Mouse (Mus musculus): ENCODE results near the gene Dock3. TPM values are rescaled to one million over a fixed set of nuclear protein-coding genes. Genes with fewer than 3 reads are reported as not detected.

Dock3 gene
- polyA plus RNA-seq, 1 experiment from 2014 or later: 9.1 TPM

DNA sequence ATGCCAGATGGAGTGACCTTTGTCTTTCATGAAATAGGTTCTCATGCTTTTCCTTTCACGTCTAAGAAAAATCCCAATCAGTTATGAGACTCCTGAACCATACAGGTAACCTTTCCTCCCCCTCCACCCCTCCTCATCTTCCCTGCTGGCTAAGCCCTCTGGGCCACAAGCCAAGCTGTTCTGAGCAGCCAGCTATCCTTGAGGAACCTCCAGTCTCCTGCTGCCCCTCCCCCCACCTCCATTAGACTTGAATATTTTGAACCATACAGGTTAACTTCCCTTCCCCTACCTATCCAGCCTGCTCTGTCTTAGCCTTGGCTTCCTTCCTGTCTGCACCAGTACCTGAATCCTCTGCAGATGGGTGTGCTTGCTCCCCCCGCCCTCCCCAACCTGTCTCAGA, 204.1 kb downstream of the Dock3 start:
- no peak for ATAC-seq
- 79% methylated on average over 2 of the region's 2 CpGs for WGBS
- no peak overlapping the region for H3K4me3 ChIP-seq (ENCODE audit: low read depth, low read length)
- no peaks in the 10 kb centered on the region for H3K27me3 ChIP-seq (replicated peaks; ENCODE audit: control insufficient read depth, insufficient read depth, low read length)
- DNase-seq (ENCODE audit: low spot score): peak; percentile 18
- no peak overlapping the region for H3K4me2 ChIP-seq (ENCODE audit: low read length)
- H3K27ac ChIP-seq (ENCODE audit: low read depth, low read length): no peak overlapping the region
- H3K36me3 ChIP-seq (ENCODE audit: control insufficient read depth, insufficient read depth, low read length): no peaks in the 10 kb centered on the region
- no peaks in the 10 kb centered on the region for H3K9me3 ChIP-seq (replicated peaks; ENCODE audit: control insufficient read depth, low read length)
- no peaks in the 10 kb centered on the region for H3K4me1 ChIP-seq (ENCODE audit: control insufficient read depth, insufficient read depth, low read length)
- H3K9ac ChIP-seq (ENCODE audit: low read length): no peak overlapping the region

GRCm38 (mm10) chr9:107009841-107010240, 221.9 kb downstream of the Dock3 start:
- H3K4me3 ChIP-seq (ENCODE audit: low read depth, low read length): no peak overlapping the region
- no peaks in the 10 kb centered on the region for H3K9me3 ChIP-seq (replicated peaks; ENCODE audit: control insufficient read depth, low read length)
- no peaks in the 10 kb centered on the region for H3K4me1 ChIP-seq (ENCODE audit: control insufficient read depth, insufficient read depth, low read length)
- no peaks in the 10 kb centered on the region for H3K36me3 ChIP-seq (ENCODE audit: control insufficient read depth, insufficient read depth, low read length)
- WGBS: 69% methylated on average over 4 of the region's 4 CpGs
- H3K27ac ChIP-seq (ENCODE audit: low read depth, low read length): no peak overlapping the region
- no peak overlapping the region for H3K4me2 ChIP-seq (ENCODE audit: low read length)
- peak; percentile 3 for DNase-seq (ENCODE audit: low spot score)
- no peaks in the 10 kb centered on the region for H3K27me3 ChIP-seq (replicated peaks; ENCODE audit: control insufficient read depth, insufficient read depth, low read length)
- H3K9ac ChIP-seq (ENCODE audit: low read length): no peak overlapping the region
- ATAC-seq: no peak

DNA sequence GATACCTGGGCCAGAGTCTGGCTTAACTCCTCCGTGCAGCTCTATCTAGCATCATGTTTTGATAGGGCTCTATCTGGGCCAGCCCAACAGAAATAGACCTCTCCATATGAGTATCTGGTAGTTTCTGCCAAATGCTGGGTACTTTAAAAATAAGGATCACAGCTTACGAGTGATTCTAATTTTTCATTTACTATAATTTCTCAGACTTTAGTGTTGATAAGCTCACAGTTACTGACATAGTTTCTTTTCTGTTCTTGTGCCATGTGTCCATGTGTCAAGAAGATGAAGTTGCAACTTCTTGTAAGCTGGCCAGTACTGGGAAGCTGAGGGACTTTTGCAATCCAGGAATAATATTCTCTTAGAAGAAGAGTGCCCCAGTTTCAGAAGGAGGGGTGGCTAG, 228.5 kb downstream of the Dock3 start:
- no peak for ATAC-seq
- WGBS: 97% methylated on average over 2 of the region's 2 CpGs
- no peaks in the 10 kb centered on the region for H3K27me3 ChIP-seq (replicated peaks; ENCODE audit: control insufficient read depth, insufficient read depth, low read length)
- H3K9me3 ChIP-seq (replicated peaks; ENCODE audit: control insufficient read depth, low read length): no peaks in the 10 kb centered on the region
- no peak overlapping the region for H3K4me3 ChIP-seq (ENCODE audit: low read depth, low read length)
- H3K27ac ChIP-seq (ENCODE audit: low read depth, low read length): no peak overlapping the region
- H3K4me2 ChIP-seq (ENCODE audit: low read length): no peak overlapping the region
- H3K9ac ChIP-seq (ENCODE audit: low read length): no peak overlapping the region
- H3K36me3 ChIP-seq (ENCODE audit: control insufficient read depth, insufficient read depth, low read length): no peaks in the 10 kb centered on the region
- no peaks in the 10 kb centered on the region for H3K4me1 ChIP-seq (ENCODE audit: control insufficient read depth, insufficient read depth, low read length)
- DNase-seq (ENCODE audit: low spot score): no peak

DNA sequence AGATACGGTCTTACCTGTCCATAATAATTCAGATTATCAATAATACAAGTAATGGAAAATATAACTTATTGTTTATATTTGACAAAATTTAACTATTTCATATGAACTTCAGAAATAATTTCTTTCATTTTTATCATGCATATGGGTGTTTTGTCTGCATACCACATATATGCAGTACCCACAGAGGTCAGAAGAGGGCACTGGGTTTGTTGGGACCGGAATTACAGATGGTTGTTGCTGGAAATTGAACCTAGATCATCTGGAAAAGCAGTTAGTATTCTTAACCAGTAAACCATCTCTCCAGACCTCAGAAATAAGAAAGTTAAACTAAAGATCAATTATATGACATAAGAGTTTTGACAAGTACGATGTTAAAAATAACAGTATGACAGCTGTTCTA, 261.0 kb downstream of the Dock3 start:
- H3K36me3 ChIP-seq (ENCODE audit: control insufficient read depth, insufficient read depth, low read length): peaks cover 9% of the 10 kb centered on the region; the same call in 1 of the 2 replicates
- H3K9ac ChIP-seq (ENCODE audit: low read length): no peak overlapping the region
- ATAC-seq (no peak), DNase-seq (ENCODE audit: low spot score) (peak; percentile 53)
- no peaks in the 10 kb centered on the region for H3K27me3 ChIP-seq (replicated peaks; ENCODE audit: control insufficient read depth, insufficient read depth, low read length)
- H3K27ac ChIP-seq (ENCODE audit: low read depth, low read length): no peak overlapping the region
- H3K4me3 ChIP-seq (ENCODE audit: low read depth, low read length): no peak overlapping the region
- no peaks in the 10 kb centered on the region for H3K9me3 ChIP-seq (replicated peaks; ENCODE audit: control insufficient read depth, low read length)
- H3K4me2 ChIP-seq (ENCODE audit: low read length): no peak overlapping the region
- 66% methylated on average over 3 of the region's 3 CpGs for WGBS
- no peaks in the 10 kb centered on the region for H3K4me1 ChIP-seq (ENCODE audit: control insufficient read depth, insufficient read depth, low read length)

DNA sequence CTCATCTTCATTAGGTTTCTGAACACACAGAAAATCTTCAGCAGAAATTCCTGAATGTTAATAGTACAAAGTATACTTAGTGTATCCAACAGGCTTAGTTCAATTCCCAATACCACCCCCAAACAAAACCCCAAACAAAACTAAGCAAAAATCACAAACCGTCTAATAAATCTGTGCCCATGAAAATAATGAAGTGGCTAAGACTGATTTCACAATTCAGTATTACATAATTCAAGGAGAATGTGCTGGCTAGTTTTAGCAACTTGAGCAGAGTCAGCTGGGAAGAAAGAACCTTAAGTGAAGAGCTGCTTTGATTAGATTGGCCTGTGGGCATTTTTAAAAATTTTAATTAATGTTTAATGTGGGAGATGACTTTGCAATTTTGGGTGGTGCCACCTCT, 273.3 kb downstream of the Dock3 start:
- 82% methylated on average over 1 of the region's 1 CpGs for WGBS
- DNase-seq (ENCODE audit: low spot score) (no peak), ATAC-seq (no peak)
- no peak overlapping the region for H3K4me2 ChIP-seq (ENCODE audit: low read length)
- no peak overlapping the region for H3K9ac ChIP-seq (ENCODE audit: low read length)
- H3K4me3 ChIP-seq (ENCODE audit: low read depth, low read length): no peak overlapping the region
- peaks cover 15% of the 10 kb centered on the region for H3K36me3 ChIP-seq (ENCODE audit: control insufficient read depth, insufficient read depth, low read length)
- no peak overlapping the region for H3K27ac ChIP-seq (ENCODE audit: low read depth, low read length)
- H3K27me3 ChIP-seq (replicated peaks; ENCODE audit: control insufficient read depth, insufficient read depth, low read length): no peaks in the 10 kb centered on the region
- no peaks in the 10 kb centered on the region for H3K9me3 ChIP-seq (replicated peaks; ENCODE audit: control insufficient read depth, low read length)
- no peaks in the 10 kb centered on the region for H3K4me1 ChIP-seq (ENCODE audit: control insufficient read depth, insufficient read depth, low read length)

- no peak for DNase-seq (ENCODE audit: low spot score)
- no peaks in the 10 kb centered on the region for H3K9me3 ChIP-seq (replicated peaks; ENCODE audit: control insufficient read depth, low read length)
- no peak overlapping the region for H3K4me2 ChIP-seq (ENCODE audit: low read length)
- no peak overlapping the region for H3K4me3 ChIP-seq (ENCODE audit: low read depth, low read length)
- peaks cover 22% of the 10 kb centered on the region for H3K36me3 ChIP-seq (ENCODE audit: control insufficient read depth, insufficient read depth, low read length)
- H3K9ac ChIP-seq (ENCODE audit: low read length): no peak overlapping the region
- no peak for ATAC-seq
- H3K27me3 ChIP-seq (replicated peaks; ENCODE audit: control insufficient read depth, insufficient read depth, low read length): no peaks in the 10 kb centered on the region
- H3K27ac ChIP-seq (ENCODE audit: low read depth, low read length): no peak overlapping the region
- no peaks in the 10 kb centered on the region for H3K4me1 ChIP-seq (ENCODE audit: control insufficient read depth, insufficient read depth, low read length)
Measured at GRCm38 (mm10) chr9:106955486-106955885, 276.2 kb downstream of the Dock3 start.

- Histone ChIP-seq H3K27ac (ENCODE audit: low read depth, low read length) (no peak overlapping the region), H3K27me3 (replicated peaks; ENCODE audit: control insufficient read depth, insufficient read depth, low read length) (no peaks in the 10 kb centered on the region), H3K9ac (ENCODE audit: low read length) (no peak overlapping the region), H3K36me3 (ENCODE audit: control insufficient read depth, insufficient read depth, low read length) (peaks cover 23% of the 10 kb centered on the region), H3K9me3 (replicated peaks; ENCODE audit: control insufficient read depth, low read length) (no peaks in the 10 kb centered on the region), H3K4me2 (ENCODE audit: low read length) (no peak overlapping the region), H3K4me3 (ENCODE audit: low read depth, low read length) (no peak overlapping the region), H3K4me1 (ENCODE audit: control insufficient read depth, insufficient read depth, low read length) (no peaks in the 10 kb centered on the region)
- WGBS: 100% methylated on average over 1 of the region's 1 CpGs
- ATAC-seq: no peak
- no peak for DNase-seq (ENCODE audit: low spot score)
Measured at GRCm38 (mm10) chr9:106934998-106935397, 296.7 kb downstream of the Dock3 start.

DNA sequence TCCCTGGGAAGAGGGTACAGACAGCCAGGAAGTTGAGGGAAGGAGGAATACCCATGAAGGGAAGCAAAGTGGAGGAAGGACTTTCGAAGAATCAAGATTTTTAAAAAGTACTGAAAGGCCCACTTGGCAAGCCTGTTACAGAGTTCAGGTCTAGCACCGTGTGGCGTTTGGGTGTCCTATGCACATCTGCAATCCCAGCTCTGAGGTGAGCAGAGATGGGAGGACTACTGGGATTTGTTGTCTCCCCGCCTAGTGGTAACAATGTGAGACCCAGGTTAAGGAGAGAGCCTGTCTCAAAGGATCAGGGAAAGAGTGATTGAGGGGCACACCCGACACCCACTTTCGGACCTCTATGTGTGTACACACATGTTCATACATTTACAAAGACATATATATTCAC, 316.8 kb downstream of the Dock3 start:
- H3K36me3 ChIP-seq (ENCODE audit: control insufficient read depth, insufficient read depth, low read length): peaks cover 23% of the 10 kb centered on the region
- ATAC-seq: no peak
- H3K27me3 ChIP-seq (replicated peaks; ENCODE audit: control insufficient read depth, insufficient read depth, low read length): no peaks in the 10 kb centered on the region

GRCm38 (mm10) chr9:106913759-106914158, 317.9 kb downstream of the Dock3 start:
- Histone ChIP-seq H3K9me3 (replicated peaks; ENCODE audit: control insufficient read depth, low read length) (no peaks in the 10 kb centered on the region), H3K9ac (ENCODE audit: low read length) (no peak overlapping the region), H3K36me3 (ENCODE audit: control insufficient read depth, insufficient read depth, low read length) (peaks cover 30% of the 10 kb centered on the region), H3K4me1 (ENCODE audit: control insufficient read depth, insufficient read depth, low read length) (no peaks in the 10 kb centered on the region), H3K4me2 (ENCODE audit: low read length) (no peak overlapping the region), H3K4me3 (ENCODE audit: low read depth, low read length) (no peak overlapping the region), H3K27me3 (replicated peaks; ENCODE audit: control insufficient read depth, insufficient read depth, low read length) (no peaks in the 10 kb centered on the region), H3K27ac (ENCODE audit: low read depth, low read length) (no peak overlapping the region)
- DNase-seq (ENCODE audit: low spot score): no peak
- ATAC-seq: no peak
- WGBS: 32% methylated on average over 1 of the region's 1 CpGs

More for the DNA sequence above, 316.8 kb downstream of the Dock3 start:
- Histone ChIP-seq H3K4me2 (ENCODE audit: low read length) (no peak overlapping the region), H3K9ac (ENCODE audit: low read length) (no peak overlapping the region), H3K4me3 (ENCODE audit: low read depth, low read length) (no peak overlapping the region), H3K27ac (ENCODE audit: low read depth, low read length) (no peak overlapping the region), H3K4me1 (ENCODE audit: control insufficient read depth, insufficient read depth, low read length) (no peaks in the 10 kb centered on the region), H3K9me3 (replicated peaks; ENCODE audit: control insufficient read depth, low read length) (no peaks in the 10 kb centered on the region)
- 96% methylated on average over 6 of the region's 6 CpGs for WGBS
- DNase-seq (ENCODE audit: low spot score): no peak

All from forebrain, embryonic 14.5 days (tissue).